Mouse (Mus musculus) retina, adult 2 months (tissue): ENCODE data around the gene Srsf2.
"Not testable (repeated sequence)": the region's sequence is repeated elsewhere in the genome, so short reads cannot be mapped to it uniquely, and the experiment has no call there.

Experiments used
- DNase-seq: peaks from one replicate; pipeline ENCODE4 v3.0.0-alpha.2; 2012; ENCODE audit warnings: low read depth, low spot score

The Srsf2 gene

GRCm38 (mm10) chr11:116832172-116832685, 20.7 kb downstream of the Srsf2 start:
- DNase-seq: no peak

- no peak for DNase-seq
Measured at GRCm38 (mm10) chr11:116827534-116828165, 25.2 kb downstream of the Srsf2 start, which contains the start of gene Mxra7. Gene Mxra7 (minus strand): TSS chr11:116828046.

- no peak for DNase-seq
Measured at GRCm38 (mm10) chr11:116826550-116827504, 26.1 kb downstream of the Srsf2 start.

- no peak for DNase-seq
Measured at GRCm38 (mm10) chr11:116825230-116825629, 27.7 kb downstream of the Srsf2 start.

GRCm38 (mm10) chr11:116823885-116824284, 29.0 kb downstream of the Srsf2 start:
- DNase-seq: not testable (repeated sequence)

- DNase-seq: no peak
Measured at GRCm38 (mm10) chr11:116823255-116823654, 29.6 kb downstream of the Srsf2 start.

DNA sequence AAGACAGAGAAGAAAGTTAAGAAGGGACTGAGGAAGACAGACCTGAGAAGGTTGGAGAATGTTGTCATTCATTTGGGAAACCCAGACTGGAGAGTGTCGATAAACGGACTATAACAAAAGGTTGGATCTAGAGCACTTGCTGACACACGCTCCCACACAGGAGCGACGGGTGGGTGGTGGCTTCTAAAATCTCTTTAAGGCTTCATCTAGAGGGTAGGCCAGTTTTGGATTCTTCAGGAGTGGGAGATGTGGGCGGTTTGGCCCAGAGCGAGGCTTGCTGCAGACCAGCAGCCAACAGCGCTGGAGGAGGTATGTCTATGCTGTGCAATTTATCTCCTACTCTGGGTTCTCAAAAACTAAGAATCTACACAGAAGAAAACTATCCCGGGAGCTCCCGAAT, 30.3 kb downstream of the Srsf2 start:
- DNase-seq: no peak

DNA sequence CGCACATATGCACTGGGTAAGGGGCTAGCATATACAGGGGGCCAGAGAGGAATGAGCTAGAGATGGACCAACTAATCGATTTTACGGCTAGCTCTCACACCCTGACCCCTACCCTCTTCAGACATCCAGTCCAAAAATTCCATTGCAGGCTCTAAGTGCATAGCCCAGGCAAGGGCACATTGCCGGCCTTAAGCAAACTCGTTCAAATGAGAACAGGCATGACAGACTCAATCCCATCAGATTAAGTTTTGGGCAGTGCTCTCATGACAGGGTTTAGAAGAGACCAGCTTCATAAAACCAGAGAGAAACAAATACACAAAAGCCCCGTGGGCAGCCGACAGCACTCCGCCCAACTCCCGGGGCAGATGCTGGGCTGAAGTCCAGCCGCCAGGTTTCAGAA, 30.7 kb downstream of the Srsf2 start:
- no peak for DNase-seq

- DNase-seq: no peak
Measured at GRCm38 (mm10) chr11:116821057-116821940, 31.6 kb downstream of the Srsf2 start.

- no peak for DNase-seq
Measured at GRCm38 (mm10) chr11:116819932-116820593, 32.8 kb downstream of the Srsf2 start.

GRCm38 (mm10) chr11:116818722-116819121, 34.2 kb downstream of the Srsf2 start:
- no peak for DNase-seq

DNA sequence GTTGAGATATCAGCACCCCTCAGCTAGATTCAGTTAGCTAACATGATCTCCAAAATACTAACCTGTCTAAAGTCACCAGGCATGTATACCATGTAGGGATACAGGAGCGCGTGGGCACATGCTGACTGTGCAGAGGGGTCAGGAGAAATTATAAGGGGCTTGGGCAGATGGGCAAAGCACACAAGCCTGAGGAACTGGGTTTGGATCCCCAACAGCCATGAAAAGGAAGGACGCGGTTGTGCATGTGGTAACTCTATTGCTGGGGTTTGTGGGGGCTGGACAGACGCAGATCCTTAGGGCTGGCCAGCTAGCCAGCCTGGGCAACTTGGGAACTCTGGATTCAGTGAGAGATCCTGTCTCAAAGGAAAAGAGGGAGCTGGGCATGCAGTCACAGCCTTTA, 35.3 kb downstream of the Srsf2 start:
- DNase-seq: no peak

GRCm38 (mm10) chr11:116816769-116817168, 36.1 kb downstream of the Srsf2 start:
- no peak for DNase-seq

- DNase-seq: no peak
Measured at GRCm38 (mm10) chr11:116814884-116815415, 37.9 kb downstream of the Srsf2 start.

- no peak for DNase-seq
Measured at GRCm38 (mm10) chr11:116814076-116814883, 38.6 kb downstream of the Srsf2 start.

DNA sequence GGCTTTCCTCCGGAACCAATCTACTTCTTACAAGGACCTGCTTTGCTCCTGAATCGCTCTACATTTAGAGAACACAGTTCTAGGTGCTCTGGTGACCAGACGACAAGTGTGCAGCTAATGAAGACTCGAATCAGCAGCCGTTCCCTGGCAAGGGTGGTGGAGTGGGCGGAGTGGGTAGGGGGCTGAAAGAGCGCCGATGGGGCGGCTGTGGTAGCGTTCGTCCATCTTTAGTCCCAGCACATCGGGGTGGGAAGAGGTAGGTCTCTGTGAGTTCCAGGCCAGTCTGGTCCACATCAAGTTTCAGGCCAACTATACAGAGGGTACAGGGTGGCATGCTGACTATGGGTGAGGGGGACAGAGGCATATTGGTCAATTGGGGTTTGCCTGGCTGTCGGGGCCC, 39.3 kb downstream of the Srsf2 start:
- no peak for DNase-seq

GRCm38 (mm10) chr11:116812793-116813529, 39.9 kb downstream of the Srsf2 start:
- peak; percentile 81 for DNase-seq

DNA sequence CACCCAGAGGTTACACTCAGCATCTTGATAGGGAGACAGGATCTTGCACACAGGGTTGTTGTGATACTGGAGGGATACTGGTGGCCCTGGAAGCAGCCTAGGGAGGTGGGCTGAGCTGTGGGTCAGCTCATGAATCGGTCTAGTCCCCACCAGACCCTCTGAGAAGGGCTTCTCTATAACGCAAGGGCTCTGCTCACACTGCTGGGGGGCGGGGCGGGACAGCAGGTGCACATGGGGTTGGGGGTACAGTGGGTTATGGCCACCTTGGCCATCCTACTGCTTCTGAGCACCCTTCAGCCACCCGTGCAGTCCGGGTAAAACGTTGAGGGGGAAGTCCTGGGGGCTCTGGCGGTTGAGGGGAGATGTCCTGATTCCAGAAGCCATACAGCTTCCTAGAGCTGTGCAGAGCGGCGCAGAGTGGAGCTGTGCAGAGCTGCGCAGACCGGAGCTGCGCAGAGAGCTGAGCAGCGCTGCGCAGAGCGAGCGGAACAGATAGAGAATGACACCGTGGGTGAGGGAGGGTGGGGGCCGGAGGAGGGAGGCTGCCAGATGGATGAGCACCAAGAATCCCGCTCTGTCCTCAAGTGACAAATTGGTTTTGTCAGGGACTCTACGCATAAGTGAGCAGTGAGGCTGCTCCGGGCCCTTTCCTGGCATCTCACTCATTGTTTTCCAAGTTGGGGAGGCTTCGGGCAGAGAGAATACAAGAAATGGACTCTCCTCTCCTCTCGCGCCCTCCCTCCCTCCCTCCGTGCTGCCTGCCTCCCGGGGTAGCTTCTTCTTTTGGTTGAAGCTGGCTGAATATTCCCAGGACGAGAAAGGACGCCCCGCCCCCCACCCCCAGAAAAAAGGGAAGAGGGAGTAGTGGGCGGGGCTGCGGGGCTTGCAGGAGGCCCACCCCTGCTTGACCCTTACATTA, 41.7 kb downstream of the Srsf2 start:
- DNase-seq: peak; percentile 80
